ENCODE assay signal across 8 mouse cellular contexts in the genomic region with DNA sequence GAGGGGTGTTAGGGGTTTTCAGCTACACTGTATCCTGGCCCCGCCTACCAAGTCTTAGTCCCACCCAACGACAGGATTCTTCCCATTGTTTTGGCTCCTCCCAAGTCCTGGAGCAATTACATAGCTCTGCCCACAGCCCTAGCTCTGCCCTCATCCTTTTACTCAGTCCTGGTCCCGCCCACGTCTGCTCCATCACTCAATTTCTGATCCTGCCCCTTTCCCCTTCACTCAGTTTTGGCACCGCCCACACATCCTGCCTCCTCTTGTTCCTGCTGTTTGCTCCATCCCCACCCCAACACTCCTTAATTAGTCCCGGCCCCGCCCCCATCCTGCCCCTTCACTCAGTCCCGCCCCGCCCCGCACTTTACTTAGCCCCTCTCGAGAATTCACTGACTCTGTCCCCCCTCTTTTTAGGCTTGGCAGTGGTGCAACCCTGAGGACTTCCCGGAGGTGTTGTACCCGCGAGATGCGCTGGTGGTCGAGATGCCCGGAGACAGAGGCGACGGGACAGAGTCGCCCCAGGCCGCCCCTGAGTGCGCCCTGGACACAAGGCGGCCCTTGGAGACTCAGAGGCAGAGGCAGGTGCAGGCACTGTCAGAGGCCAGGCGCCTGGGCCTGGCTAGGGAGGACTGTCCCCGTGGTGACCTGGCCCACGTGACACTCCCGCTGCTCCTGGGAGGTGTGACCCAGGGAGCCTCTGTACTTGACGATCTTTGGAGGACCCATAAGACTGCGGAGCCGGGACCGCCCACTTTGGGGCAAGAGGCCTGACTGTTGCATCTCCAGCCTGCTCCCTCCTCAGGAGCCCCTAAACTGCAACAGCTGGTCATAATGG. TPM values are rescaled to one million over a fixed set of nuclear protein-coding genes. Genes with fewer than 3 reads are reported as not detected.
DNase-seq lines count a peak whose midpoint lies in the region; ATAC-seq lines count a peak whose summit lies in the region.

No protein-coding gene starts in this region.

- peak overlapping the region; percentile 15; the same call in 1 of the 2 replicates for H3K27ac ChIP-seq in embryonic facial prominence, embryonic 10.5 days (replicated peaks)
- H3K27ac ChIP-seq in heart, embryonic 12.5 days (ENCODE audit: poor library complexity, severe bottlenecking), result no peak overlapping the region
- peak overlapping the region; percentile 33; the same call in 1 of the 2 replicates for H3K27ac ChIP-seq in lung, embryonic 16.5 days (ENCODE audit: low read length)

- peaks cover 34% of the 10 kb centered on the region for H3K4me1 ChIP-seq in embryonic facial prominence, embryonic 10.5 days
- H3K4me1 ChIP-seq in heart, embryonic 12.5 days (replicated peaks), result peaks cover 7% of the 10 kb centered on the region
- peaks cover 8% of the 10 kb centered on the region for H3K4me1 ChIP-seq in lung, embryonic 16.5 days (replicated peaks; ENCODE audit: control insufficient read depth, insufficient read depth, low read length)

- no peaks in the 10 kb centered on the region for H3K36me3 ChIP-seq in embryonic facial prominence, embryonic 10.5 days (replicated peaks)
- no peaks in the 10 kb centered on the region for H3K36me3 ChIP-seq in heart, embryonic 12.5 days
- no peaks in the 10 kb centered on the region for H3K36me3 ChIP-seq in lung, embryonic 16.5 days (ENCODE audit: control insufficient read depth, insufficient read depth, low read length)

- no peak overlapping the region for H3K9ac ChIP-seq in heart, embryonic 12.5 days
- H3K9ac ChIP-seq in lung, embryonic 16.5 days (ENCODE audit: low read length), result peak overlapping the region; percentile 37

- H3K9me3 ChIP-seq in embryonic facial prominence, embryonic 10.5 days, result peaks cover 16% of the 10 kb centered on the region
- H3K9me3 ChIP-seq in heart, embryonic 12.5 days (replicated peaks), result peaks cover 18% of the 10 kb centered on the region
- no peaks in the 10 kb centered on the region for H3K9me3 ChIP-seq in lung, embryonic 16.5 days (ENCODE audit: control insufficient read depth, low read length)

- H3K27me3 ChIP-seq in embryonic facial prominence, embryonic 10.5 days (replicated peaks; ENCODE audit: low read depth, poor library complexity, severe bottlenecking), result peaks cover 68% of the 10 kb centered on the region
- H3K27me3 ChIP-seq in heart, embryonic 12.5 days (replicated peaks), result peaks cover 69% of the 10 kb centered on the region
- peaks cover 11% of the 10 kb centered on the region for H3K27me3 ChIP-seq in lung, embryonic 16.5 days (ENCODE audit: control insufficient read depth, insufficient read depth, low read depth, low read length)

- ATAC-seq in heart, embryonic 12.5 days (ENCODE audit: insufficient number of reproducible peaks, low FRiP score), result peak; percentile 79
- ATAC-seq in lung, embryonic 16.5 days (ENCODE audit: low read depth), result peak; percentile 82
- no peak for ATAC-seq in CD4-positive, CD25-positive, alpha-beta regulatory T cell, adult 4 months
- ATAC-seq in megakaryocyte, adult 5-6 weeks (ENCODE audit: poor library complexity, severe bottlenecking), result no peak

- peak; percentile 80 for DNase-seq in Muller cell, postnatal 12 days (ENCODE audit: inconsistent ontology term)
- DNase-seq in embryonic facial prominence, embryonic 10.5 days (ENCODE audit: low spot score), result peak; percentile 81
- DNase-seq in kidney, adult 9 months, result peak; percentile 90
- peak; percentile 81 for DNase-seq in testis, postnatal 14 days (ENCODE audit: low spot score)

- peak overlapping the region; percentile 43 for H3K4me3 ChIP-seq in embryonic facial prominence, embryonic 10.5 days
- H3K4me3 ChIP-seq in heart, embryonic 12.5 days, result peak overlapping the region; percentile 20; the same call in 1 of the 2 replicates
- peak overlapping the region; percentile 27; the same call in 1 of the 2 replicates for H3K4me3 ChIP-seq in lung, embryonic 16.5 days (ENCODE audit: low read length)

- peak overlapping the region; percentile 44 for H3K4me2 ChIP-seq in heart, embryonic 12.5 days
- H3K4me2 ChIP-seq in lung, embryonic 16.5 days (ENCODE audit: low read depth, low read length), result peak overlapping the region; percentile 46

- WGBS in embryonic facial prominence, embryonic 10.5 days, result 3% methylated on average over 31 of the region's 31 CpGs
- 6% methylated on average over 31 of the region's 31 CpGs for WGBS in heart, embryonic 12.5 days
- 5% methylated on average over 31 of the region's 31 CpGs for WGBS in lung, embryonic 16.5 days

RNA-seq across cellular contexts. Expression of gene Il12rb1, which starts 12.1 kb away (rescaled TPM):
- polyA plus RNA-seq in embryonic facial prominence, embryonic 10.5 days (2016; fragmentation: Nextera tagmentation; extraction: Ambion mirVana), result not detected in 2 replicates
- not detected in 2 replicates for polyA plus RNA-seq in heart, embryonic 12.5 days (2016; fragmentation: Nextera tagmentation; extraction: Ambion mirVana)
- polyA plus RNA-seq in lung, embryonic 16.5 days (2015; fragmentation: Nextera tagmentation; extraction: Ambion mirVana), result 0.24 and 0.69 TPM in 2 replicates
- polyA plus RNA-seq in CD4-positive, CD25-positive, alpha-beta regulatory T cell, adult 4 months (2017; shearing (Covaris generic)), result 10 to 100 TPM; 13.7 to 24.7 TPM
- total RNA-seq in megakaryocyte, adult 5-6 weeks (2015), result 0.80 and 1.5 TPM in 2 replicates
- 0.07 and 1.7 TPM in 2 replicates for total RNA-seq in megakaryocyte, adult 5-6 weeks (2017)

RNA-seq across cellular contexts. Expression of gene Mast3, which starts 15.5 kb away (rescaled TPM):
- polyA plus RNA-seq in embryonic facial prominence, embryonic 10.5 days (2016; fragmentation: Nextera tagmentation; extraction: Ambion mirVana), result 12.4 and 13.9 TPM in 2 replicates
- polyA plus RNA-seq in heart, embryonic 12.5 days (2016; fragmentation: Nextera tagmentation; extraction: Ambion mirVana), result 7.2 and 8.1 TPM in 2 replicates
- 13.7 and 14.3 TPM in 2 replicates for polyA plus RNA-seq in lung, embryonic 16.5 days (2015; fragmentation: Nextera tagmentation; extraction: Ambion mirVana)
- 10 to 100 TPM; 15.1 to 17.5 TPM for polyA plus RNA-seq in CD4-positive, CD25-positive, alpha-beta regulatory T cell, adult 4 months (2017; shearing (Covaris generic))
- total RNA-seq in megakaryocyte, adult 5-6 weeks (2015), result 56.2 and 65.4 TPM in 2 replicates
- total RNA-seq in megakaryocyte, adult 5-6 weeks (2017), result 14.4 and 24.6 TPM in 2 replicates

RNA-seq across cellular contexts. Expression of gene Arrdc2, which starts 19.2 kb away (rescaled TPM):
- 5.1 and 5.8 TPM in 2 replicates for polyA plus RNA-seq in embryonic facial prominence, embryonic 10.5 days (2016; fragmentation: Nextera tagmentation; extraction: Ambion mirVana)
- 2.5 and 2.7 TPM in 2 replicates for polyA plus RNA-seq in heart, embryonic 12.5 days (2016; fragmentation: Nextera tagmentation; extraction: Ambion mirVana)
- polyA plus RNA-seq in lung, embryonic 16.5 days (2015; fragmentation: Nextera tagmentation; extraction: Ambion mirVana), result 4.5 and 5.6 TPM in 2 replicates
- polyA plus RNA-seq in CD4-positive, CD25-positive, alpha-beta regulatory T cell, adult 4 months (2017; shearing (Covaris generic)), result 1 to 10 TPM; 3.4 to 3.7 TPM
- total RNA-seq in megakaryocyte, adult 5-6 weeks (2015), result 9.0 and 11.0 TPM in 2 replicates
- total RNA-seq in megakaryocyte, adult 5-6 weeks (2017), result 10.5 and 11.1 TPM in 2 replicates

RNA-seq across cellular contexts. Expression of gene Kcnn1, which starts 42.7 kb away (rescaled TPM):
- 4.7 and 5.1 TPM in 2 replicates for polyA plus RNA-seq in embryonic facial prominence, embryonic 10.5 days (2016; fragmentation: Nextera tagmentation; extraction: Ambion mirVana)
- polyA plus RNA-seq in heart, embryonic 12.5 days (2016; fragmentation: Nextera tagmentation; extraction: Ambion mirVana), result 1.7 and 1.8 TPM in 2 replicates
- 0.40 and 0.99 TPM in 2 replicates for polyA plus RNA-seq in lung, embryonic 16.5 days (2015; fragmentation: Nextera tagmentation; extraction: Ambion mirVana)
- not detected for polyA plus RNA-seq in CD4-positive, CD25-positive, alpha-beta regulatory T cell, adult 4 months (2017; shearing (Covaris generic))
- not detected in 2 replicates for total RNA-seq in megakaryocyte, adult 5-6 weeks (2015)
- 0.33 TPM in 1 of 2 replicates, not detected in the other for total RNA-seq in megakaryocyte, adult 5-6 weeks (2017)

RNA-seq across cellular contexts. Expression of gene Pik3r2, which starts 43.8 kb away (rescaled TPM):
- 79.2 and 79.8 TPM in 2 replicates for polyA plus RNA-seq in embryonic facial prominence, embryonic 10.5 days (2016; fragmentation: Nextera tagmentation; extraction: Ambion mirVana)
- polyA plus RNA-seq in heart, embryonic 12.5 days (2016; fragmentation: Nextera tagmentation; extraction: Ambion mirVana), result 35.2 and 37.2 TPM in 2 replicates
- polyA plus RNA-seq in lung, embryonic 16.5 days (2015; fragmentation: Nextera tagmentation; extraction: Ambion mirVana), result 56.0 and 56.8 TPM in 2 replicates
- 1 to 10 TPM; 4.3 to 4.5 TPM for polyA plus RNA-seq in CD4-positive, CD25-positive, alpha-beta regulatory T cell, adult 4 months (2017; shearing (Covaris generic))
- 4.6 and 5.0 TPM in 2 replicates for total RNA-seq in megakaryocyte, adult 5-6 weeks (2015)
- 14.7 and 14.9 TPM in 2 replicates for total RNA-seq in megakaryocyte, adult 5-6 weeks (2017)

Comparison
In these comparisons a context has a peak if more than half of its experiments do, and no peak if none do; other contexts are left out.
1. ATAC-seq: peak in heart, embryonic 12.5 days (single experiment) and lung, embryonic 16.5 days (single experiment); none in CD4-positive, CD25-positive, alpha-beta regulatory T cell, adult 4 months (single experiment) and megakaryocyte, adult 5-6 weeks (single experiment).
2. Peak in every context shown above with its lines, with median percentiles within 50 percentile points of each other: DNase-seq and H3K4me3 ChIP-seq.